Mouse (Mus musculus): ENCODE results near the gene Man1c1.

- TF ChIP-seq CTCF (IDR thresholded peaks at IDR 0.05; ENCODE audit: low read depth) (no peak), EP300 (optimal IDR thresholded peaks at IDR 0.05) (no peak)
Observed at GRCm38 (mm10) chr4:134596816-134597692, 107.0 kb downstream of the Man1c1 start.
